Mouse (Mus musculus) lung, adult 2 months (tissue): Measurements from ENCODE around the gene Rorc.

Experiments
- CTCF ChIP-seq: fragments of 200-500 bp; IDR thresholded peaks from 2 replicates; pipeline ENCODE4 v1.5.1; 2011; ENCODE audit warnings: mild to moderate bottlenecking, low read length, control low read depth; ENCODE audit not compliant: insufficient read depth
- POLR2A ChIP-seq: fragments of 200-500 bp; IDR thresholded peaks from 2 replicates; pipeline ENCODE4 v1.6.1; 2011; ENCODE audit warnings: low read depth, mild to moderate bottlenecking, control low read depth, low read length, borderline replicate concordance; ENCODE audit errors: extremely low read depth

DNA sequence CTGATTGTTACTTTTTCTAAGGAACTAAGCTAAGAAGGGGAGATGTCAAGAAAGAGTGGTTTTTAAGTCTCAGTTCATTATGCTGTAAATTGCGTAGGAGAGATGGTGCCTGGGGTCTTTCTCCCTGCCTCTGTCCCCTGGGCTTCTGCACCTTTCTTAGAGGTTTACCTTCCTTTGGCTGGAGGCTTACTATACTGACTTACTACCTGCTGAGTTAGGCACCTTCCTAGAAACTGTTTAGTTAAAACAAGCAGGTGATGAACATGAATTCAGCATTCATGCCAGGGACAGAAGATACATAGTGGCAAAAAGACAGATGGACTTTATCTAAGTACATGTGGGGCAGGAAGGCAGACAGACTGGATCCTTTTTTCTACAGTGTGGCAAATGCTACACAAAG, 23.7 kb downstream of the Rorc start:
- TF ChIP-seq CTCF, result no peak
- TF ChIP-seq POLR2A, result no peak
